ENCODE assay signal across 14 mouse cellular contexts in the genomic region with DNA sequence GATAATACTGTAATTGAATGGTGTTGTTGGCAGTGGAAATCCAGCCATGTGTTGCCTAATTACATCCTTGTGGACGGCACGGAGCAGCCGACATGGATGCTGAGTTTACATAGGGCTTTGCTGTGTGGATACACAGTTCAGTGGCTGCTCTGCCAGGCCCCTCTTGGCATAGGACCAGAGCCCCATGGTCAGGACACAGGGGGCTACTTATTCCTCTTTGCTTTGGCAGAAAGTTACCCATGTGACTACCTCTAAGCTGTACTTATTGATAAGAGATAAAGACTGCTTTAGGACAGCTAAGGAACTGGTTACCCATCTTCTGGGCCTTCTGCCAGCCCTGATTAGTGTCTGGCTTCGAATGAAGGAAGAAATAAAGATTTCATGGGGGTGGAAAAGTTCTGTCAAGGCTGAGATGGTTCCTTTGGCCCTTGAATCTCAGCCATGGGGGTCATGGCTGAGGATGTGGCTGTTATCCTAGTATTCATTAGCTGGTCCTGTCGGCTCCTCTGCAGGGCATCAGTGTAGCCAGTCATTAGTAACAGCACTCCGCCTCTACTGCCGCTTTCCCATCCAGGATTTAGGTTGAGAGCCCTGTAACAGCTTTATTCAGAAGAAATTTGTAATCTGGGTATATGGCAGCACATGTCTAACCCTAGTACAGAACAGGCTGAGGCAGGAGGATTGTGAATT. TPM values are rescaled to one million over a fixed set of nuclear protein-coding genes. Genes with fewer than 3 reads are reported as not detected.
DNase-seq lines count a peak whose midpoint lies in the region; ATAC-seq lines count a peak whose summit lies in the region.
"Had no signal": no experiment of that assay in that cellular context is flagged by ENCODE, and none has a peak within 500 bp of the region (broad histone marks: within the 10 kb centered on the region; RNA-seq: fewer than 3 reads in every experiment).

No protein-coding gene starts in this region.

- H3K4me3 ChIP-seq in heart, embryonic 12.5 days = no peak overlapping the region
- H3K4me3 ChIP-seq in midbrain, embryonic 13.5 days (replicated peaks) = no peak overlapping the region
- no peak overlapping the region for H3K4me3 ChIP-seq in midbrain, embryonic 11.5 days (ENCODE audit: low read depth, low read length)
- no peak overlapping the region for H3K4me3 ChIP-seq in embryonic facial prominence, embryonic 15.5 days (replicated peaks)
- H3K4me3 ChIP-seq in midbrain, embryonic 16.5 days (ENCODE audit: low read depth, low read length) = no peak overlapping the region
- H3K4me3 ChIP-seq: left cerebral cortex, adult 2 months had no signal

- ATAC-seq in heart, embryonic 12.5 days (ENCODE audit: insufficient number of reproducible peaks, low FRiP score) = no peak
- peak; percentile 81 for ATAC-seq in midbrain, embryonic 13.5 days
- ATAC-seq in midbrain, embryonic 11.5 days (ENCODE audit: low FRiP score) = no peak
- peak; percentile 74 for ATAC-seq in embryonic facial prominence, embryonic 15.5 days (ENCODE audit: insufficient number of reproducible peaks, low FRiP score, low TSS enrichment, low read depth)
- peak; percentile 90 for ATAC-seq in midbrain, embryonic 16.5 days

- no peak overlapping the region for H3K27ac ChIP-seq in heart, embryonic 12.5 days (ENCODE audit: poor library complexity, severe bottlenecking)
- H3K27ac ChIP-seq in midbrain, embryonic 13.5 days = no peak overlapping the region
- no peak overlapping the region for H3K27ac ChIP-seq in midbrain, embryonic 11.5 days (ENCODE audit: low read depth, low read length)
- no peak overlapping the region for H3K27ac ChIP-seq in embryonic facial prominence, embryonic 15.5 days (replicated peaks)
- no peak overlapping the region for H3K27ac ChIP-seq in midbrain, embryonic 16.5 days (ENCODE audit: low read length)
- H3K27ac ChIP-seq: kidney, postnatal 0 days; left cerebral cortex, adult 2 months had no signal

- no peaks in the 10 kb centered on the region for H3K36me3 ChIP-seq in heart, embryonic 12.5 days
- H3K36me3 ChIP-seq in midbrain, embryonic 13.5 days = no peaks in the 10 kb centered on the region
- no peaks in the 10 kb centered on the region for H3K36me3 ChIP-seq in midbrain, embryonic 11.5 days (ENCODE audit: control insufficient read depth, insufficient read depth, low read length)
- H3K36me3 ChIP-seq in embryonic facial prominence, embryonic 15.5 days = no peaks in the 10 kb centered on the region
- no peaks in the 10 kb centered on the region for H3K36me3 ChIP-seq in midbrain, embryonic 16.5 days (ENCODE audit: control insufficient read depth, insufficient read depth, low read length)

- H3K27me3 ChIP-seq in heart, embryonic 12.5 days (replicated peaks) = no peaks in the 10 kb centered on the region
- no peaks in the 10 kb centered on the region for H3K27me3 ChIP-seq in midbrain, embryonic 13.5 days
- H3K27me3 ChIP-seq in midbrain, embryonic 11.5 days (ENCODE audit: control insufficient read depth, insufficient read depth, low read length) = no peaks in the 10 kb centered on the region
- H3K27me3 ChIP-seq in embryonic facial prominence, embryonic 15.5 days = no peaks in the 10 kb centered on the region
- no peaks in the 10 kb centered on the region for H3K27me3 ChIP-seq in midbrain, embryonic 16.5 days (ENCODE audit: control insufficient read depth, insufficient read depth, low read depth, low read length)

- DNase-seq in heart, adult 11 months = peak; percentile 55
- no peak for DNase-seq in midbrain, embryonic 11.5 days (ENCODE audit: low spot score, missing footprints)
- DNase-seq in yolk sac, embryonic 10.5 days (ENCODE audit: low spot score) = no peak
- DNase-seq in embryo, embryonic 9.5 days (ENCODE audit: extremely low spot score) = no peak
- DNase-seq: adrenal gland, postnatal 14 days; cerebellum, adult 2 months; gastrocnemius, postnatal 36 days; lung, postnatal 14 days had no signal

- 66% methylated on average over 7 of the region's 7 CpGs for WGBS in heart, embryonic 12.5 days
- WGBS in midbrain, embryonic 13.5 days = 86% methylated on average over 7 of the region's 7 CpGs
- 78% methylated on average over 7 of the region's 7 CpGs for WGBS in midbrain, embryonic 11.5 days
- WGBS in embryonic facial prominence, embryonic 15.5 days = 48% methylated on average over 7 of the region's 7 CpGs
- 65% methylated on average over 7 of the region's 7 CpGs for WGBS in midbrain, embryonic 16.5 days

- H3K4me1 ChIP-seq in heart, embryonic 12.5 days (replicated peaks) = no peaks in the 10 kb centered on the region
- no peaks in the 10 kb centered on the region for H3K4me1 ChIP-seq in midbrain, embryonic 13.5 days (replicated peaks)
- no peaks in the 10 kb centered on the region for H3K4me1 ChIP-seq in midbrain, embryonic 11.5 days (ENCODE audit: control insufficient read depth, insufficient read depth, low read length)
- H3K4me1 ChIP-seq in embryonic facial prominence, embryonic 15.5 days = peaks cover 10% of the 10 kb centered on the region; the same call in 1 of the 2 replicates
- no peaks in the 10 kb centered on the region for H3K4me1 ChIP-seq in midbrain, embryonic 16.5 days (ENCODE audit: control insufficient read depth, insufficient read depth, low read length)

- peaks cover 6% of the 10 kb centered on the region; the same call in 1 of the 2 replicates for H3K9me3 ChIP-seq in heart, embryonic 12.5 days (replicated peaks)
- no peaks in the 10 kb centered on the region for H3K9me3 ChIP-seq in midbrain, embryonic 13.5 days
- no peaks in the 10 kb centered on the region for H3K9me3 ChIP-seq in midbrain, embryonic 11.5 days (ENCODE audit: control insufficient read depth, low read length)
- H3K9me3 ChIP-seq in embryonic facial prominence, embryonic 15.5 days (replicated peaks) = no peaks in the 10 kb centered on the region; the same call in 1 of the 2 replicates
- H3K9me3 ChIP-seq in midbrain, embryonic 16.5 days (replicated peaks; ENCODE audit: control insufficient read depth, low read length, poor library complexity, severe bottlenecking) = no peaks in the 10 kb centered on the region

- H3K4me2 ChIP-seq in heart, embryonic 12.5 days = no peak overlapping the region
- H3K4me2 ChIP-seq in midbrain, embryonic 13.5 days (replicated peaks) = no peak overlapping the region
- no peak overlapping the region for H3K4me2 ChIP-seq in midbrain, embryonic 11.5 days
- H3K4me2 ChIP-seq in embryonic facial prominence, embryonic 15.5 days (replicated peaks) = no peak overlapping the region
- no peak overlapping the region for H3K4me2 ChIP-seq in midbrain, embryonic 16.5 days (ENCODE audit: low read length)

- no peak overlapping the region for H3K9ac ChIP-seq in heart, embryonic 12.5 days
- H3K9ac ChIP-seq in midbrain, embryonic 13.5 days (replicated peaks) = no peak overlapping the region
- no peak overlapping the region for H3K9ac ChIP-seq in midbrain, embryonic 11.5 days (ENCODE audit: low read length)
- no peak overlapping the region for H3K9ac ChIP-seq in embryonic facial prominence, embryonic 15.5 days
- H3K9ac ChIP-seq in midbrain, embryonic 16.5 days (ENCODE audit: low read depth, low read length) = no peak overlapping the region

RNA-seq across cellular contexts. Expression of gene 5330417H12Rik, which starts 17.8 kb away (rescaled TPM):
- not detected in 2 replicates for polyA plus RNA-seq in heart, embryonic 12.5 days (2016; fragmentation: Nextera tagmentation; extraction: Ambion mirVana)
- not detected in 2 replicates for polyA plus RNA-seq in midbrain, embryonic 13.5 days (2015; fragmentation: Nextera tagmentation; extraction: Ambion mirVana)
- not detected in 2 replicates for polyA plus RNA-seq in midbrain, embryonic 11.5 days (2014; fragmentation: Nextera tagmentation; extraction: Ambion mirVana)
- 0.23 TPM in 1 of 2 replicates, not detected in the other for polyA plus RNA-seq in embryonic facial prominence, embryonic 15.5 days (2015; fragmentation: Nextera tagmentation; extraction: Ambion mirVana)
- not detected in 2 replicates for polyA plus RNA-seq in midbrain, embryonic 16.5 days (2015; fragmentation: Nextera tagmentation; extraction: Ambion mirVana)
- polyA plus RNA-seq: cerebellum, adult 2 months; kidney, postnatal 0 days had no signal

RNA-seq across cellular contexts. Expression of gene Ppfibp2, which starts 47.7 kb away (rescaled TPM):
- polyA plus RNA-seq in heart, embryonic 12.5 days (2016; fragmentation: Nextera tagmentation; extraction: Ambion mirVana) = 6.6 and 7.7 TPM in 2 replicates
- 1.2 and 1.3 TPM in 2 replicates for polyA plus RNA-seq in midbrain, embryonic 13.5 days (2015; fragmentation: Nextera tagmentation; extraction: Ambion mirVana)
- 2.9 and 3.5 TPM in 2 replicates for polyA plus RNA-seq in midbrain, embryonic 11.5 days (2014; fragmentation: Nextera tagmentation; extraction: Ambion mirVana)
- polyA plus RNA-seq in embryonic facial prominence, embryonic 15.5 days (2015; fragmentation: Nextera tagmentation; extraction: Ambion mirVana) = 16.6 and 18.6 TPM in 2 replicates
- 1.4 TPM in 2 replicates for polyA plus RNA-seq in midbrain, embryonic 16.5 days (2015; fragmentation: Nextera tagmentation; extraction: Ambion mirVana)

Comparison
In these comparisons a context has a peak if more than half of its experiments do, and no peak if none do; other contexts are left out.
1. ATAC-seq: peak in midbrain, embryonic 13.5 days (single experiment), embryonic facial prominence, embryonic 15.5 days (single experiment) and midbrain, embryonic 16.5 days (single experiment); none in heart, embryonic 12.5 days (single experiment) and midbrain, embryonic 11.5 days (single experiment).